Mouse (Mus musculus) liver, adult 2 months (tissue): ENCODE results near the gene Tpbg.

Experiments
- CTCF ChIP-seq: fragments of 200-500 bp; IDR thresholded peaks from 2 replicates; pipeline ENCODE4 v1.5.1; 2011; ENCODE audit warnings: low read depth, low read length, control low read depth
- POLR2A ChIP-seq: fragments of 200-500 bp; IDR thresholded peaks from 2 replicates; pipeline ENCODE4 v1.6.1; 2011; ENCODE audit warnings: low read length, control low read depth; ENCODE audit not compliant: insufficient read depth; ENCODE audit errors: extremely low read depth

GRCm38 (mm10) chr9:85843891-85844646, 1.9 kb downstream of the Tpbg start:
- TF ChIP-seq CTCF (no peak), POLR2A (no peak)
